Mouse (Mus musculus): ENCODE results near the gene Tekt3.

Gene Tekt3

GRCm38 (mm10) chr11:63124316-63124715 lies 62.9 kb downstream of the Tekt3 start:
- peak; percentile 37 for DNase-seq (ENCODE audit: low read depth, low spot score)

GRCm38 (mm10) chr11:63125832-63126456 lies 64.5 kb downstream of the Tekt3 start:
- no peak for DNase-seq (ENCODE audit: low read depth, low spot score)

- no peak for DNase-seq (ENCODE audit: low read depth, low spot score)
Measured at GRCm38 (mm10) chr11:63126976-63127375, 65.5 kb downstream of the Tekt3 start.

GRCm38 (mm10) chr11:63127513-63127912 lies 66.1 kb downstream of the Tekt3 start:
- DNase-seq (ENCODE audit: low read depth, low spot score) = no peak

- no peak for DNase-seq (ENCODE audit: low read depth, low spot score)
Measured at GRCm38 (mm10) chr11:63128784-63129183, 67.3 kb downstream of the Tekt3 start, which contains the start of gene Pmp22. Gene Pmp22 (plus strand): TSS chr11:63128982.

- DNase-seq (ENCODE audit: low read depth, low spot score) = no peak
Measured at GRCm38 (mm10) chr11:63129375-63129774, 67.9 kb downstream of the Tekt3 start.

GRCm38 (mm10) chr11:63129840-63130239 lies 68.4 kb downstream of the Tekt3 start:
- DNase-seq (ENCODE audit: low read depth, low spot score) = no peak

- no peak for DNase-seq (ENCODE audit: low read depth, low spot score)
Measured at GRCm38 (mm10) chr11:63130497-63130896, 69.0 kb downstream of the Tekt3 start.

GRCm38 (mm10) chr11:63131001-63131692 lies 69.7 kb downstream of the Tekt3 start:
- DNase-seq (ENCODE audit: low read depth, low spot score) = no peak

- no peak for DNase-seq (ENCODE audit: low read depth, low spot score)
Measured at GRCm38 (mm10) chr11:63131693-63132040, 70.2 kb downstream of the Tekt3 start.

- DNase-seq (ENCODE audit: low read depth, low spot score) = no peak
Measured at GRCm38 (mm10) chr11:63132151-63132500, 70.7 kb downstream of the Tekt3 start.

GRCm38 (mm10) chr11:63132501-63133435 lies 71.3 kb downstream of the Tekt3 start:
- peak; percentile 64 for DNase-seq (ENCODE audit: low read depth, low spot score)

GRCm38 (mm10) chr11:63134021-63134420 lies 72.6 kb downstream of the Tekt3 start:
- no peak for DNase-seq (ENCODE audit: low read depth, low spot score)

GRCm38 (mm10) chr11:63134742-63135482 lies 73.5 kb downstream of the Tekt3 start:
- DNase-seq (ENCODE audit: low read depth, low spot score) = no peak

GRCm38 (mm10) chr11:63135622-63136021 lies 74.2 kb downstream of the Tekt3 start:
- DNase-seq (ENCODE audit: low read depth, low spot score) = peak; percentile 89

GRCm38 (mm10) chr11:63136205-63136604 lies 74.8 kb downstream of the Tekt3 start:
- no peak for DNase-seq (ENCODE audit: low read depth, low spot score)

- no peak for DNase-seq (ENCODE audit: low read depth, low spot score)
Measured at GRCm38 (mm10) chr11:63136836-63137416, 75.5 kb downstream of the Tekt3 start.

- no peak for DNase-seq (ENCODE audit: low read depth, low spot score)
Measured at GRCm38 (mm10) chr11:63138739-63139138, 77.3 kb downstream of the Tekt3 start.

GRCm38 (mm10) chr11:63142311-63142710 lies 80.9 kb downstream of the Tekt3 start:
- DNase-seq (ENCODE audit: low read depth, low spot score) = no peak

GRCm38 (mm10) chr11:63142816-63143215 lies 81.4 kb downstream of the Tekt3 start:
- DNase-seq (ENCODE audit: low read depth, low spot score) = no peak

GRCm38 (mm10) chr11:63143486-63143885 lies 82.0 kb downstream of the Tekt3 start:
- no peak for DNase-seq (ENCODE audit: low read depth, low spot score)

Measured in mesoderm, embryonic 11.5 days (tissue).